Mouse (Mus musculus) A20 (cell line): ENCODE results near the gene Rufy1.

Experiments
- DNase-seq: peaks from one replicate; pipeline ENCODE4 v3.0.0-alpha.2; 2011; ENCODE audit warnings: low read depth, low spot score

Rufy1 gene

GRCm38 (mm10) chr11:50431134-50432068 is 476 bp upstream of the Rufy1 start:
- peak; percentile 87 for DNase-seq

DNA sequence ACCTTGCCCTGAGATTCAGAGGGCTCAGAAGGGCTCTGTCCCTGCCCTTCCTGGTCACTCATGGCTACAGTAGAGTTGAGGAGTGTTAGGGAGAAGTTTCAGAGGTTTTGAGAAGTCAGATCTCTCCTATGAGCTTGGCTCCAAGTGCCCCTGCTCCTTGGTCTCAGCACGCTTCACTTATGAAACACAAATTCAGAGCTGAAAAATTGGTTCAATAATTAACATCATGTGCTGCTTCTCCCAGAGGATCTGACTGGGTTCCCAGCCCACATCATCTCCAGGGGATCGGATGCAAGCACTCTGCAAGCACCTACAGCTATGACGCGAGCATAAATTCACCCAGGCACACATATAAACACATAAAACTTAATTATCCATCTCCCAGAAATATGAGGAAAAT is 4.9 kb downstream of the Rufy1 start:
- DNase-seq = no peak

GRCm38 (mm10) chr11:50421934-50422780 is 8.8 kb downstream of the Rufy1 start:
- no peak for DNase-seq

GRCm38 (mm10) chr11:50421461-50421860 is 9.5 kb downstream of the Rufy1 start:
- no peak for DNase-seq

- no peak for DNase-seq
These were observed 13.1 kb downstream of the Rufy1 start for GRCm38 (mm10) chr11:50417856-50418255.

GRCm38 (mm10) chr11:50415563-50416241 is 15.2 kb downstream of the Rufy1 start:
- DNase-seq = no peak

GRCm38 (mm10) chr11:50407235-50407634 is 23.7 kb downstream of the Rufy1 start:
- no peak for DNase-seq

DNA sequence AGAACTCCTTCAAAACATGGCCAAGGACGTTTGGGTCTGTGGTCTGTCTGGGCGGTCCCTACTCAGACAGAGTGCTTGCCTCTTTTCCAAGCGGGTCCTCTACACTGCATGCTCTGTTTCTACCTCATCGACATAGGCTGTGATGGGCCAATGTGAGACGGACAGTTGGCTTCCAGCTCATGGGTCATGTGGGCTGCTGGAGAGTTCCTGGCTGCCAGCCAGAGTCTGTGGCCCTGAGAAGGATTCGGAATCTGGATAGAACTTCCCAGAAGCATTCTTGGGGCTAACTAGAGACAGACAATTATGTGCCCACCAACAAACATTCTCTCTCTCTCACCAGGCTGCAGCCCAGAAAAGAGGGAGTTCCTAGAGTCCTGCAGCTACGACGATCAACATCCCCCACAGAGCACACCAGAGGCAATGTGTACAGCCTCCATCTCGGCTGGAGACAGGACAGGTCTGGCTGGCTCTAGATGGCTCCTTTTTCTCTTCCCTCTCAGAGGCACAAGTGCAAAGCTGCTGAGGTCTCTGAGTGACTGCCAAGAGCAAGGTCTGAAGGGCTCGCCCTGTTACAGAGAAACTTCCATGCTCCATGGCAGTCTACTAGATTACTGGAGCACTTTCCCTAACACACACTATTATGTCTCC is 27.4 kb downstream of the Rufy1 start:
- DNase-seq = no peak

DNA sequence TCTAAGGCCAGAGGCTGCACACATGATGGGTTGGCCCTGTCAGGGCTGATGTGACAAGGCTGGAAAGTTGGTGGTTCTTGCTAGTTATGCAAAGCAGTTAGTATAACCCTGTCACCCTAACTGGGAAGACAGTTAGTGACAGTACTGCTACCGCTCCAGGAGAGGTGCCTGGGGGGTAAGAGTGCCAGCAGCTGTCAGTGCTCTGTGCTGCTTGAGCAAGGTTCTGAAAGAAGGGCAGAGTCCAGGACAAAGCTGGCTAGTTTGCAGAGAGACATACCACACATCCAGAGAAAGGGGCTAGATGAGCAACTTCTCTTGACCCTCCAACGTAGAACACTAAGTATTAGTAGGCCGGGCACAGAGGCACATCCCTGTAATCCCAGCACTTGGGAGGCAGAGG is 28.4 kb downstream of the Rufy1 start:
- no peak for DNase-seq

- DNase-seq = no peak
These were observed 32.1 kb downstream of the Rufy1 start for GRCm38 (mm10) chr11:50398803-50399202.

GRCm38 (mm10) chr11:50397316-50397715 is 33.6 kb downstream of the Rufy1 start:
- no peak for DNase-seq

- DNase-seq = no peak
These were observed 34.1 kb downstream of the Rufy1 start for GRCm38 (mm10) chr11:50396766-50397307.

DNA sequence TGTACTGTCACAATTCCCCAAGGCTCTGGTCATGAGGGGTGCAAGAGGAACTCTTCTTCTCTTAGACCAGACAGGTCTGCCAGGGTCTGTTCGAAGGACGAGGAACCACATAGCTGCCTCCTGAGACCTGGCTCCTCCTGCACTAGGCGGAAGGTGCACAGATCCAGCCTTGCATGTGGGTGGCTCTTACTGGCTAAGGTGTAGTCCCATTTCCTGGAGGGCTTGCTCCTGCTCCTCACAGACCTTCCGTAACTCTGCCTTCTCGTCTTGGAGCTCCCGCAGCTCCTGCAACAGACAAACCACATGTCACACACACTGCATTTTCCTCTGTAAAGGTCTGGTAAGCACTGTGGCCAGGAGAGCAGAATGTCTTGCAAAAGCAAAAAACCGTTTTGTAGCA is 36.2 kb downstream of the Rufy1 start:
- DNase-seq = no peak

- no peak for DNase-seq
These were observed 37.6 kb downstream of the Rufy1 start for GRCm38 (mm10) chr11:50393306-50393705.

- DNase-seq = no peak
These were observed 39.5 kb downstream of the Rufy1 start for GRCm38 (mm10) chr11:50391272-50391960.

- DNase-seq = no peak
These were observed 41.3 kb downstream of the Rufy1 start for GRCm38 (mm10) chr11:50389616-50390015.

- DNase-seq = no peak
These were observed 41.9 kb downstream of the Rufy1 start for GRCm38 (mm10) chr11:50389011-50389410.

DNA sequence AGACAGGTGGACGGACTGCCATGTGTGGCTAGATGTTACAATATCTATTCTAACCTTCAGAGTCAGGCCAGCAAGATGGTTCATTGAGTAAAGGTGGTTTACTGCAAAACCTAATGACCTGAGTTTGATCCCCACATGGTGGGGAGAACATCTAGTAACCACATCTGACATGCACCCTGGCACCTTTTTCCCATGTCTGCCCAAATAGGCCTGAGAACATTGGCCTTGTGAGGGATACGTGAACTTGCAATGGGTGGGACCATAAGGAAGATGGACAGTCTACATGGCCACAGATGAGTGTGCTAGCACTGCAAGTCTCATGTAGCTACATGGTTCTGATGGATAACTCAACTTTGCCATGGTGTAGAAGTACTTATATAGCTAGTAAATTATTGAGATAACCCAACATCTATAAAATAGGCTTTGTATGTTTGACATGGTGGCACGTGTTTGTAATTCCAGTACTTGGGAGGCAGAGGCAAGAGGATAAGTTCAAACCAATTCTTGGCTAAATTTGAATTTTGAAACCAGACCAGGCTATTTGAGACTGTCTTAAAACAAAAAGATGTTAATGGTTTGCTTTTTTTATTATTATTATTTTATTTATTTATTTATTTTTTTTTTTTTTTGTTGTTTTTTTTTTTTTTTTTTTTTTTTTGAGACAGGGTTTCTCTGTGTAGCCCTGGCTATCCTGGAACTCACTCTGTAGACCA is 42.6 kb downstream of the Rufy1 start:
- no peak for DNase-seq

- DNase-seq = no peak
These were observed 43.2 kb downstream of the Rufy1 start for GRCm38 (mm10) chr11:50387697-50388096.

DNA sequence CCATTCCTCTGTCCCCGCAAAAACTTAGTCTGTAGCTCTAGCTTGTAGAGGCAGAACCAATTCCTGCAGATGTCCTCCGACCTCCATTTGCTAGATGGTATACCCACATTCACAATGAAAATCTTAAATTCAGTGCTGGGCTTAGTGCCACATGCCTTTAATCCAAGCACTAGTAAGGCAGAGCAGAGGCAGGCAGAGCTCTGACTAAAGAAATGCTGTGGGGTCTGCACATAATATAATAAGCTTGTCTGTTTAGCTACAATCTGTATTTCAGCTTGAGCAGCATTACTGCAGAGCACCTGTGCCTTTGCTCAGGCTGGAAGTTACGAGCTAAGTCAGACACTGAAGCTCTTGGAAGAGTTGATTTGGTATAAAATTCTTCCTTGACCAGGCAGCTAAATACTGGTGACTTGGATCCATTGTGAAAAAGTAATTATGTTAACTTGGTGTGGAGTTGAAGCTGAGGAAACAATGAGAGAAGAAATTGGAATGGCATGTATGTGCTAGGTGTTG is 43.7 kb downstream of the Rufy1 start:
- DNase-seq = no peak
